Comparison of ENCODE assay signal across 13 mouse cellular contexts in genomic region chr19:29840642-29841041, GRCm38 (mm10). TPM values are rescaled to one million over a fixed set of nuclear protein-coding genes. Genes with fewer than 3 reads are reported as not detected.
DNase-seq lines count a peak whose midpoint lies in the region; ATAC-seq and TF ChIP-seq lines count a peak whose summit lies in the region.
"Had no signal": no experiment of that assay in that cellular context is flagged by ENCODE, and none has a peak within 500 bp of the region (broad histone marks: within the 10 kb centered on the region; RNA-seq: fewer than 3 reads in every experiment).

No protein-coding gene starts in this region.

- intact Hi-C loops in heart, adult 2 months (cut with DNase I), result no loop called here

- WGBS in heart, adult 2 months, result 77% methylated on average over 4 of the region's 4 CpGs
- 77% methylated on average over 4 of the region's 4 CpGs for WGBS in heart, embryonic 12.5 days
- WGBS in embryonic facial prominence, embryonic 15.5 days, result 50% methylated on average over 4 of the region's 4 CpGs
- 61% methylated on average over 4 of the region's 4 CpGs for WGBS in lung, postnatal 0 days
- WGBS in midbrain, embryonic 14.5 days, result 95% methylated on average over 4 of the region's 4 CpGs

- H3K36me3 ChIP-seq in heart, adult 2 months (ENCODE audit: control insufficient read depth, insufficient read depth, low read length), result no peaks in the 10 kb centered on the region
- H3K36me3 ChIP-seq in heart, embryonic 12.5 days, result no peaks in the 10 kb centered on the region
- no peaks in the 10 kb centered on the region for H3K36me3 ChIP-seq in C2C12 (ENCODE audit: control insufficient read depth, insufficient read depth)
- H3K36me3 ChIP-seq in embryonic facial prominence, embryonic 15.5 days, result no peaks in the 10 kb centered on the region
- no peaks in the 10 kb centered on the region for H3K36me3 ChIP-seq in lung, postnatal 0 days (ENCODE audit: insufficient read depth, low read length)
- no peaks in the 10 kb centered on the region for H3K36me3 ChIP-seq in midbrain, embryonic 14.5 days (ENCODE audit: control insufficient read depth, insufficient read depth, low read length)
- H3K36me3 ChIP-seq: forebrain, embryonic 15.5 days; hindbrain, embryonic 10.5 days; intestine, embryonic 15.5 days had no signal

- TF ChIP-seq CTCF in heart, adult 2 months (IDR thresholded peaks at IDR 0.05), result 0 out of 2 replicates have a peak, but pooled peaks have one; percentile 2
- TF ChIP-seq CTCF in C2C12 (IDR thresholded peaks at IDR 0.05; ENCODE audit: control insufficient read depth, insufficient read depth, insufficient read length), result no peak
- no peak for TF ChIP-seq CTCF in lung, postnatal 0 days (IDR thresholded peaks at IDR 0.05)

- H3ac ChIP-seq in C2C12 (ENCODE audit: control insufficient read depth, insufficient read length, low read depth), result no peak overlapping the region

- no peak overlapping the region for H3K4me2 ChIP-seq in heart, embryonic 12.5 days
- H3K4me2 ChIP-seq in embryonic facial prominence, embryonic 15.5 days (replicated peaks), result no peak overlapping the region
- H3K4me2 ChIP-seq in lung, postnatal 0 days (replicated peaks; ENCODE audit: low read depth, low read length), result no peak overlapping the region
- H3K4me2 ChIP-seq in midbrain, embryonic 14.5 days (ENCODE audit: low read length), result no peak overlapping the region
- H3K4me2 ChIP-seq: forebrain, embryonic 15.5 days; intestine, embryonic 15.5 days had no signal

- no peak overlapping the region for H3K9ac ChIP-seq in heart, adult 2 months (ENCODE audit: low read depth, low read length)
- H3K9ac ChIP-seq in heart, embryonic 12.5 days, result no peak overlapping the region
- no peak overlapping the region for H3K9ac ChIP-seq in embryonic facial prominence, embryonic 15.5 days
- H3K9ac ChIP-seq in lung, postnatal 0 days (replicated peaks; ENCODE audit: low read depth), result no peak overlapping the region
- H3K9ac ChIP-seq in midbrain, embryonic 14.5 days (replicated peaks; ENCODE audit: low read length), result no peak overlapping the region
- H3K9ac ChIP-seq: forebrain, embryonic 15.5 days; intestine, embryonic 15.5 days had no signal

- no peak overlapping the region for H3K27ac ChIP-seq in heart, adult 2 months
- H3K27ac ChIP-seq in heart, embryonic 12.5 days (ENCODE audit: poor library complexity, severe bottlenecking), result no peak overlapping the region
- H3K27ac ChIP-seq in embryonic facial prominence, embryonic 15.5 days (replicated peaks), result peak overlapping the region; percentile 58
- H3K27ac ChIP-seq in lung, postnatal 0 days (ENCODE audit: low read length), result no peak overlapping the region
- no peak overlapping the region for H3K27ac ChIP-seq in midbrain, embryonic 14.5 days (replicated peaks; ENCODE audit: low read depth, low read length)
- H3K27ac ChIP-seq: forebrain, embryonic 15.5 days; hindbrain, embryonic 10.5 days; intestine, embryonic 15.5 days had no signal

- H3K27me3 ChIP-seq in heart, adult 2 months (ENCODE audit: control insufficient read depth, insufficient read depth, low read length), result no peaks in the 10 kb centered on the region
- H3K27me3 ChIP-seq in heart, embryonic 12.5 days (replicated peaks), result no peaks in the 10 kb centered on the region
- H3K27me3 ChIP-seq in C2C12 (ENCODE audit: control insufficient read depth, insufficient read depth, insufficient read length), result no peaks in the 10 kb centered on the region
- no peaks in the 10 kb centered on the region for H3K27me3 ChIP-seq in embryonic facial prominence, embryonic 15.5 days
- H3K27me3 ChIP-seq in lung, postnatal 0 days (replicated peaks; ENCODE audit: insufficient read depth, low read length), result no peaks in the 10 kb centered on the region
- H3K27me3 ChIP-seq in midbrain, embryonic 14.5 days (ENCODE audit: control insufficient read depth, insufficient read depth, low read length), result no peaks in the 10 kb centered on the region
- H3K27me3 ChIP-seq: intestine, embryonic 15.5 days had no signal

- no peaks in the 10 kb centered on the region for H3K4me1 ChIP-seq in heart, adult 2 months (ENCODE audit: control insufficient read depth, insufficient read depth, low read length)
- peaks cover 6% of the 10 kb centered on the region; the same call in 1 of the 2 replicates for H3K4me1 ChIP-seq in heart, embryonic 12.5 days (replicated peaks)
- peaks cover 34% of the 10 kb centered on the region for H3K4me1 ChIP-seq in embryonic facial prominence, embryonic 15.5 days
- H3K4me1 ChIP-seq in lung, postnatal 0 days (ENCODE audit: insufficient read depth, low read depth, low read length), result no peaks in the 10 kb centered on the region
- H3K4me1 ChIP-seq in midbrain, embryonic 14.5 days (ENCODE audit: control insufficient read depth, insufficient read depth, low read length), result peaks cover 24% of the 10 kb centered on the region
- H3K4me1 ChIP-seq: intestine, embryonic 15.5 days had no signal

- peak; percentile 20 to 25 for DNase-seq in heart, adult 2 months
- DNase-seq in lung, postnatal 0 days (ENCODE audit: low spot score), result peak; percentile 82
- DNase-seq in urinary bladder, postnatal 4 days (ENCODE audit: low spot score in 2 of 2), result no peak
- no peak for DNase-seq in midbrain, embryonic 14.5 days
- no peak for DNase-seq in testis, postnatal 10 days (ENCODE audit: low spot score)
- DNase-seq: cerebellum, adult 2 months had no signal

- H3K79me3 ChIP-seq in C2C12 (ENCODE audit: low read depth), result no peaks in the 10 kb centered on the region

- TF ChIP-seq EP300 in heart, adult 2 months (IDR thresholded peaks at IDR 0.05; ENCODE audit: insufficient read depth, low read depth, low read length), result no peak
- no peak for TF ChIP-seq EP300 in lung, postnatal 0 days (IDR thresholded peaks at IDR 0.05)

- no peak for TF ChIP-seq POLR2A in heart, adult 2 months (IDR thresholded peaks at IDR 0.05; ENCODE audit: insufficient read depth, low read depth, low read length)

- no peaks in the 10 kb centered on the region for H3K9me3 ChIP-seq in heart, embryonic 12.5 days (replicated peaks)
- H3K9me3 ChIP-seq in embryonic facial prominence, embryonic 15.5 days (replicated peaks), result no peaks in the 10 kb centered on the region
- H3K9me3 ChIP-seq in lung, postnatal 0 days (ENCODE audit: low read length), result no peaks in the 10 kb centered on the region
- H3K9me3 ChIP-seq in midbrain, embryonic 14.5 days (ENCODE audit: control insufficient read depth, low read length), result no peaks in the 10 kb centered on the region
- H3K9me3 ChIP-seq: forebrain, embryonic 15.5 days; hindbrain, embryonic 10.5 days; intestine, embryonic 15.5 days had no signal

- ATAC-seq in heart, embryonic 12.5 days (ENCODE audit: insufficient number of reproducible peaks, low FRiP score), result no peak
- peak; percentile 29; the same call in 1 of the 2 replicates for ATAC-seq in embryonic facial prominence, embryonic 15.5 days (ENCODE audit: insufficient number of reproducible peaks, low FRiP score, low TSS enrichment, low read depth)
- no peak; the same call in 1 of the 2 replicates for ATAC-seq in lung, postnatal 0 days
- no peak for ATAC-seq in midbrain, embryonic 14.5 days (ENCODE audit: low FRiP score, low TSS enrichment)
- ATAC-seq: forebrain, embryonic 15.5 days; intestine, embryonic 15.5 days; midbrain, embryonic 16.5 days had no signal

- H3K79me2 ChIP-seq in heart, adult 2 months (replicated peaks; ENCODE audit: control insufficient read depth, insufficient read depth, low read length), result no peaks in the 10 kb centered on the region
- no peaks in the 10 kb centered on the region for H3K79me2 ChIP-seq in C2C12 (ENCODE audit: control insufficient read depth, insufficient read depth)

- no peak overlapping the region for H3K4me3 ChIP-seq in heart, adult 2 months
- no peak overlapping the region for H3K4me3 ChIP-seq in heart, embryonic 12.5 days
- H3K4me3 ChIP-seq in C2C12 (ENCODE audit: insufficient read depth, poor library complexity, severe bottlenecking), result no peak overlapping the region
- no peak overlapping the region for H3K4me3 ChIP-seq in embryonic facial prominence, embryonic 15.5 days (replicated peaks)
- H3K4me3 ChIP-seq in lung, postnatal 0 days (ENCODE audit: low read depth, low read length), result no peak overlapping the region
- no peak overlapping the region for H3K4me3 ChIP-seq in midbrain, embryonic 14.5 days (replicated peaks; ENCODE audit: low read depth, low read length)
- H3K4me3 ChIP-seq: forebrain, embryonic 15.5 days; hindbrain, embryonic 10.5 days; intestine, embryonic 15.5 days had no signal

TF ChIP-seq in C2C12, 6 proteins besides CTCF, POLR2A, EP300 and RAD21:
- no peak for TF ChIP-seq MYOD1 (IDR thresholded peaks at IDR 0.05; ENCODE audit: control insufficient read depth, insufficient read length, low read depth)
- no peak for TF ChIP-seq FOSL1 (IDR thresholded peaks at IDR 0.05; ENCODE audit: insufficient read depth, low read length, poor library complexity, severe bottlenecking)
- peak; percentile 79 for TF ChIP-seq CEBPB (IDR thresholded peaks at IDR 0.05; ENCODE audit: low read depth)

RNA-seq across cellular contexts. Expression of gene Ranbp6, which starts 27.9 kb away (rescaled TPM):
- 10 to 100 TPM; 13.4 to 14.2 TPM for total RNA-seq in heart, adult 2 months (2021)
- 2.8 and 7.9 TPM in 2 replicates for polyA plus RNA-seq in heart, adult 2 months (2012; rRNA removed)
- 19.7 and 20.7 TPM in 2 replicates for polyA plus RNA-seq in heart, embryonic 12.5 days (2016; fragmentation: Nextera tagmentation; extraction: Ambion mirVana)
- polyA plus RNA-seq in C2C12 (2012; fragmentation: generic; extraction: Trizol), result 1.2 TPM
- 15.8 and 16.2 TPM in 2 replicates for polyA plus RNA-seq in embryonic facial prominence, embryonic 15.5 days (2015; fragmentation: Nextera tagmentation; extraction: Ambion mirVana)
- polyA plus RNA-seq in lung, postnatal 0 days (2015; fragmentation: Nextera tagmentation; extraction: Ambion mirVana), result 7.6 and 9.0 TPM in 2 replicates
- 42.1 and 66.7 TPM in 2 replicates for polyA plus RNA-seq in midbrain, embryonic 14.5 days (2014; fragmentation: Nextera tagmentation; extraction: Ambion mirVana)

RNA-seq across cellular contexts. Expression of gene 9930021J03Rik, which starts 34.9 kb away (rescaled TPM):
- 10 to 100 TPM; 11.8 to 12.9 TPM for total RNA-seq in heart, adult 2 months (2021)
- 5.7 and 12.2 TPM in 2 replicates for polyA plus RNA-seq in heart, adult 2 months (2012; rRNA removed)
- 3.7 and 4.2 TPM in 2 replicates for polyA plus RNA-seq in heart, embryonic 12.5 days (2016; fragmentation: Nextera tagmentation; extraction: Ambion mirVana)
- 2.3 TPM for polyA plus RNA-seq in C2C12 (2012; fragmentation: generic; extraction: Trizol)
- 5.6 and 5.7 TPM in 2 replicates for polyA plus RNA-seq in embryonic facial prominence, embryonic 15.5 days (2015; fragmentation: Nextera tagmentation; extraction: Ambion mirVana)
- 3.2 and 3.7 TPM in 2 replicates for polyA plus RNA-seq in lung, postnatal 0 days (2015; fragmentation: Nextera tagmentation; extraction: Ambion mirVana)
- 12.2 and 13.6 TPM in 2 replicates for polyA plus RNA-seq in midbrain, embryonic 14.5 days (2014; fragmentation: Nextera tagmentation; extraction: Ambion mirVana)

Comparison
In these comparisons a context has a peak if more than half of its experiments do, and no peak if none do; other contexts are left out.
1. DNase-seq: peak in heart, adult 2 months (2 of 2) and lung, postnatal 0 days (single experiment); none in urinary bladder, postnatal 4 days (0 of 2), midbrain, embryonic 14.5 days (single experiment) and testis, postnatal 10 days (single experiment).